Comparison of ENCODE assay signal across 26 mouse cellular contexts in the genomic region with DNA sequence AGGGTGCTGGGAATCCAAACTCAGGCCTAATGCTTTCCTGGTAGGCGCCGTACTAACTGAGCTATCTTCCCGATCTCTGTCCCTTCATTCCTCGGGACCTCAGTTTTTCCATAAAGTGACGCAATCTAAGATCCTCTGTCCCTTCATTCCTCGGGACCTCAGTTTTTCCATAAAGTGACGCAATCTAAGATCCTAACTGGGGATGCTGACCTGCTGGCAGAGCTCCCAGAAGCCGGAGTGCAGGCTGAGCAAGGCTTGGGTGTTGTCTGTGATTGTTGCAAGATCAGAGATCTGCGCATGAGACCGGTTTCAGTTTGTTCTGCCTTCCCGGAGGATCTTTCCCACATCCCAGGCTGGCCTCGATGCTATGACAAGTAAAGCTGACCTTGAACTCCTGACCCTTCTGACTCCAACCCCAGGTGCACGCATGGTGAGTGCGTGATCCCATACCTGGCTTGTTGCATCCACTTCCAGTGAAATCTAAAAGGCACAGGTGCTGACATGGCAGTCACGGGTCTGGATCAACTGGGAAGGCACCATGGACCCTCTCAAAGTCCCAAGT. TPM values are rescaled to one million over a fixed set of nuclear protein-coding genes. Genes with fewer than 3 reads are reported as not detected.
DNase-seq lines count a peak whose midpoint lies in the region; ATAC-seq and TF ChIP-seq lines count a peak whose summit lies in the region.
"Had no signal": no experiment of that assay in that cellular context is flagged by ENCODE, and none has a peak within 500 bp of the region (broad histone marks: within the 10 kb centered on the region; RNA-seq: fewer than 3 reads in every experiment).

No protein-coding gene starts in this region.

- intact Hi-C loops in heart, postnatal 10 days (cut with DNase I): no loop called here

- H3K4me1 ChIP-seq in heart, embryonic 11.5 days (ENCODE audit: control insufficient read depth, insufficient read depth, low read length): no peaks in the 10 kb centered on the region
- no peaks in the 10 kb centered on the region for H3K4me1 ChIP-seq in lung, adult 2 months (ENCODE audit: control insufficient read depth, insufficient read depth, low read length)
- no peaks in the 10 kb centered on the region for H3K4me1 ChIP-seq in lung, embryonic 14.5 days (ENCODE audit: insufficient read depth)
- H3K4me1 ChIP-seq: liver, embryonic 13.5 days; stomach, embryonic 15.5 days had no signal

- H3K27ac ChIP-seq in heart, embryonic 11.5 days (ENCODE audit: low read depth, low read length): no peak overlapping the region
- H3K27ac ChIP-seq in lung, embryonic 14.5 days (ENCODE audit: low read depth): no peak overlapping the region
- H3K27ac ChIP-seq: embryonic facial prominence, embryonic 10.5 days; hindbrain, embryonic 12.5 days; liver, embryonic 13.5 days; stomach, embryonic 15.5 days had no signal

- H3K9ac ChIP-seq in heart, embryonic 11.5 days (ENCODE audit: low read depth, low read length): no peak overlapping the region
- no peak overlapping the region for H3K9ac ChIP-seq in lung, embryonic 14.5 days
- H3K9ac ChIP-seq: hindbrain, embryonic 12.5 days; liver, embryonic 13.5 days; stomach, embryonic 15.5 days had no signal

- no peak overlapping the region for H3K4me3 ChIP-seq in heart, embryonic 11.5 days (ENCODE audit: low read depth, low read length)
- no peak overlapping the region for H3K4me3 ChIP-seq in lung, adult 2 months (replicated peaks; ENCODE audit: extremely low read depth, low read depth, low read length)
- H3K4me3 ChIP-seq in lung, embryonic 14.5 days (ENCODE audit: low read depth, low read length): no peak overlapping the region
- H3K4me3 ChIP-seq in myocyte: no peak overlapping the region
- H3K4me3 ChIP-seq: embryonic facial prominence, embryonic 10.5 days; erythroblast, embryonic 14.5 days; hindbrain, embryonic 12.5 days; liver, embryonic 13.5 days; stomach, embryonic 15.5 days had no signal

- peaks cover 2% of the 10 kb centered on the region; the same call in 1 of the 2 replicates for H3K27me3 ChIP-seq in heart, embryonic 11.5 days (ENCODE audit: control insufficient read depth, insufficient read depth, low read length)
- no peaks in the 10 kb centered on the region for H3K27me3 ChIP-seq in lung, embryonic 14.5 days (ENCODE audit: insufficient read depth, low read length)
- no peaks in the 10 kb centered on the region for H3K27me3 ChIP-seq in myocyte (ENCODE audit: control insufficient read depth, insufficient read depth, insufficient read length)
- H3K27me3 ChIP-seq: stomach, embryonic 15.5 days had no signal

- no peak overlapping the region for H3K4me2 ChIP-seq in heart, embryonic 11.5 days
- H3K4me2 ChIP-seq in lung, embryonic 14.5 days: no peak overlapping the region
- no peak overlapping the region for H3K4me2 ChIP-seq in myocyte (ENCODE audit: low read depth)
- H3K4me2 ChIP-seq: hindbrain, embryonic 12.5 days; liver, embryonic 13.5 days; stomach, embryonic 15.5 days had no signal

- DNase-seq in heart, postnatal 10 days: peak; percentile 7 to 17
- DNase-seq in lung, adult 18-20 months: peak; percentile 9 to 30
- no peak for DNase-seq in lung, adult 2 months
- DNase-seq in lung, embryonic 14.5 days: peak; percentile 61
- DNase-seq in ovary, postnatal 10 days (ENCODE audit: low spot score): no peak
- DNase-seq in thymus, postnatal 4 days: no peak
- DNase-seq: adrenal gland, postnatal 25 days; cerebellum, adult 2 months; layer of hippocampus, postnatal 36 days; left cerebral cortex, postnatal 4 days; liver, embryonic 13.5 days; midbrain, embryonic 14.5 days had no signal

- no peak overlapping the region for H3ac ChIP-seq in myocyte (ENCODE audit: control insufficient read depth, insufficient read length)

- no peaks in the 10 kb centered on the region for H3K9me3 ChIP-seq in heart, embryonic 11.5 days (replicated peaks; ENCODE audit: control insufficient read depth, low read length)
- no peaks in the 10 kb centered on the region for H3K9me3 ChIP-seq in lung, embryonic 14.5 days (ENCODE audit: low read depth, low read length)
- H3K9me3 ChIP-seq: embryonic facial prominence, embryonic 10.5 days; G1E; hindbrain, embryonic 12.5 days; liver, embryonic 13.5 days; stomach, embryonic 15.5 days had no signal

- TF ChIP-seq CTCF in lung, adult 2 months (IDR thresholded peaks at IDR 0.05; ENCODE audit: insufficient read depth, low read length): no peak
- no peak for TF ChIP-seq CTCF in lung, embryonic 14.5 days (IDR thresholded peaks at IDR 0.05; ENCODE audit: low read depth)

- ATAC-seq in heart, embryonic 11.5 days (replicated peaks; ENCODE audit: insufficient number of reproducible peaks, low FRiP score, low TSS enrichment): no peak
- no peak for ATAC-seq in lung, embryonic 14.5 days (ENCODE audit: insufficient read depth)
- ATAC-seq: forebrain, embryonic 16.5 days; intestine, embryonic 16.5 days had no signal

- no peak for TF ChIP-seq POLR2A in lung, adult 2 months (IDR thresholded peaks at IDR 0.05; ENCODE audit: borderline replicate concordance, extremely low read depth, low read depth, low read length)
- no peak for TF ChIP-seq POLR2A in myocyte (IDR thresholded peaks at IDR 0.05; ENCODE audit: insufficient read length, low read depth)

- WGBS in heart, embryonic 11.5 days (ENCODE audit: insufficient replicate concordance): 76% methylated on average over 15 of the region's 15 CpGs
- 74% methylated on average over 15 of the region's 15 CpGs for WGBS in lung, adult 2 months
- 69% methylated on average over 15 of the region's 15 CpGs for WGBS in lung, embryonic 14.5 days

- no peaks in the 10 kb centered on the region for H3K79me2 ChIP-seq in myocyte (ENCODE audit: control insufficient read depth, insufficient read depth)

- no peaks in the 10 kb centered on the region for H3K36me3 ChIP-seq in heart, embryonic 11.5 days (ENCODE audit: control insufficient read depth, insufficient read depth, low read length)
- no peaks in the 10 kb centered on the region for H3K36me3 ChIP-seq in lung, embryonic 14.5 days (ENCODE audit: insufficient read depth)
- no peaks in the 10 kb centered on the region for H3K36me3 ChIP-seq in myocyte (ENCODE audit: control insufficient read depth, insufficient read depth)
- H3K36me3 ChIP-seq: embryonic facial prominence, embryonic 10.5 days; G1E; hindbrain, embryonic 12.5 days; liver, embryonic 13.5 days; stomach, embryonic 15.5 days had no signal

TF ChIP-seq in myocyte, 11 proteins besides CTCF, POLR2A, EP300 and RAD21:
- peak; percentile 73 for TF ChIP-seq CEBPB (IDR thresholded peaks at IDR 0.05; ENCODE audit: insufficient read depth, poor library complexity, severe bottlenecking)
- TF ChIP-seq MYOD1 (IDR thresholded peaks at IDR 0.05; ENCODE audit: control insufficient read depth in 1 of 3, insufficient read length in 2 of 3, low read depth in 2 of 3): no peak

RNA-seq across cellular contexts. Expression of gene Barhl1, which starts 44.6 kb away (rescaled TPM):
- total RNA-seq in heart, postnatal 10 days (2021): not detected
- not detected in 2 replicates for polyA plus RNA-seq in heart, embryonic 11.5 days (2014; fragmentation: Nextera tagmentation; extraction: Ambion mirVana)
- 0.58 and 0.70 TPM in 2 replicates for polyA plus RNA-seq in lung, adult 2 months (2012; rRNA removed)
- polyA plus RNA-seq in lung, embryonic 14.5 days (2014; fragmentation: Nextera tagmentation; extraction: Ambion mirVana): not detected in 2 replicates
- polyA plus RNA-seq in myocyte (2012; fragmentation: generic; extraction: Trizol): 0.04 TPM
- total RNA-seq: adrenal gland, postnatal 25 days; granulocyte monocyte progenitor cell, adult 5-6 weeks; layer of hippocampus, postnatal 36 days; megakaryocyte, adult 5-6 weeks; neutrophil, adult 5-6 weeks had no signal
- polyA plus RNA-seq: erythroblast, embryonic 14.5 days; heart, embryonic 14.5 days; intestine, embryonic 16.5 days; liver, embryonic 13.5 days; thymus, postnatal 0 days had no signal

Comparison
In these comparisons a context has a peak if more than half of its experiments do, and no peak if none do; other contexts are left out.
1. DNase-seq: peak in heart, postnatal 10 days (2 of 2), lung, adult 18-20 months (2 of 2) and lung, embryonic 14.5 days (single experiment); none in lung, adult 2 months (single experiment), ovary, postnatal 10 days (single experiment) and thymus, postnatal 4 days (single experiment).